Mouse (Mus musculus) forebrain, embryonic 14.5 days (tissue): ENCODE results near the gene Ift81. TPM values are rescaled to one million over a fixed set of nuclear protein-coding genes. Genes with fewer than 3 reads are reported as not detected.
A peak's percentile ranks its signal among the peaks of the same experiment; 100 is the strongest.

Experiments
- ATAC-seq: fragments of 200-750 bp; cut with Nextera tagmentation; 2 replicates; pipeline ENCODE4 v1.8.0; 2017; ENCODE audit warnings: mild to moderate bottlenecking, moderate library complexity
- DNase-seq: peaks from one replicate; pipeline ENCODE4 v3.0.0-alpha.2; 2015; ENCODE audit warnings: low spot score
- H3K27ac ChIP-seq: fragments of 300-500 bp; sonication (generic); 2 replicates; pipeline ENCODE4 v1.5.1; 2014; ENCODE audit warnings: low read depth, mild to moderate bottlenecking, control low read depth, low read length, moderate library complexity
- H3K27me3 ChIP-seq: fragments of 300-500 bp; sonication (generic); replicated peaks from 2 replicates; pipeline ENCODE4 v1.6.1; 2014; ENCODE audit warnings: low read length, control low read depth, mixed read lengths; ENCODE audit not compliant: control insufficient read depth, insufficient read depth
- H3K36me3 ChIP-seq: fragments of 300-500 bp; sonication (generic); 2 replicates; pipeline ENCODE4 v1.6.1; 2014; ENCODE audit warnings: low read length, control low read depth; ENCODE audit not compliant: control insufficient read depth, insufficient read depth
- H3K4me1 ChIP-seq: fragments of 300-500 bp; sonication (generic); 2 replicates; pipeline ENCODE4 v1.6.1; 2014; ENCODE audit warnings: antibody characterized with exemption, low read length, control low read depth; ENCODE audit not compliant: control insufficient read depth, insufficient read depth
- H3K4me2 ChIP-seq: fragments of 300-500 bp; sonication (generic); 2 replicates; pipeline ENCODE4 v1.6.1; 2014; ENCODE audit warnings: mild to moderate bottlenecking, control low read depth, low read length
- H3K4me3 ChIP-seq: fragments of 300-500 bp; sonication (generic); 2 replicates; pipeline ENCODE4 v1.5.1; 2014; ENCODE audit warnings: low read depth, low read length, control low read depth
- H3K9ac ChIP-seq: fragments of 300-500 bp; sonication (generic); 2 replicates; pipeline ENCODE4 v1.6.1; 2014; ENCODE audit warnings: mild to moderate bottlenecking, low read length, control low read depth, moderate library complexity
- H3K9me3 ChIP-seq: fragments of 300-500 bp; sonication (generic); replicated peaks from 2 replicates; pipeline ENCODE4 v1.6.1; 2016; ENCODE audit warnings: low read length, control low read depth, mixed read lengths; ENCODE audit not compliant: control insufficient read depth
- WGBS: fragments of 180-500 bp; shearing (Covaris S2); extraction: QIAGEN DNeasy Blood & Tissue Kit; methylation state at CpG from one replicate; pipeline ENCODE4 v1.1.7; 2014; 5-methylcytosine and 5-hydroxymethylcytosine counted together
- polyA plus RNA-seq: library from polyadenylated mRNA; unstranded; fragments of >200 nt; fragmentation: Nextera tagmentation; extraction: Ambion mirVana; gene quantifications from 2 replicates; pipeline ENCODE4 v1.2.1, GENCODE M21; 2014

Ift81 gene
- polyA plus RNA-seq, result 48.9 and 67.6 TPM in 2 replicates

DNA sequence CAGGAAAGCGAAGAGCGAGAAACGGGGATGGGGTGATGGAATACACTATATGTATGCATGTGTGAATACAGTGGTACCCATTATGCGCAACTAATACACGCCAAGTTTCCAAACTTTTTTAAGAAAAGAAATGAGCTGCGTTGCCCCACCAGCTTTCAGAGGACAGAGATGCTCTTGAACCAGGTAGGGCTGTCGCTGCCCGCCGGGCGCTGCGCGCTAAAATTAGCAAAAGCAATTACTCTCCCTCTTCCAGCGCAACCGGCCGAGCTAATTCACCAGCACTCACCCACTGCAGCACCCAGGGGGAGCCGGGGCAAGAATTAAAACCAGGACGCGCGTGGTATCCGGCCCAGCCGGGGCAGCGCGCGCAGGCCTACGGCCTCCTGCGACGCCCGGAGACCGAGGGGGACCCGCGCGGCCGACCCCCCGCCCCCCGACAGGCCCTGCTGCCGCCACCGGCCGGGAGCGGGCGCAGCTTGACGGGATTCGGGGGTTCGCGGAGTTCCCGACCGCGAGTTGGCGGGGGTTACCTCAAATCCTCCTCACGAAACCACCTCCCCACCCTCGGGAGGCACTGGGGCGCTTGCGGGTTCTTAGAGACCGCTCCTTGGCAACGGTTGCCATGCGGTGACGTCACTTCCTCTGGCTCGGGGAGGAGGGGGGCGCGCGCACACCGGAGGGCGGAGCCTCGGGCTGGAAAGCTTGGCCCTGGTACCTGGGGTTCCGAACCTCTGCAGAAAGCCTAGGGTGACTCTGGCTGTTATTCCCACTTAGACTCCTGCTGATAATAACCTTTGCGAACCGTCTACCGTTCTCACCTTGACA is at the start of gene Ift81:
Gene Ift81 (minus strand): TSS at position 611 of the 825 bp plus-strand sequence.
- Histone ChIP-seq H3K36me3 (peaks cover 10% of the 10 kb centered on the region), H3K27ac (peak within 1 kb of the TSS; percentile 89), H3K4me1 (no peaks in the 10 kb centered on the region), H3K27me3 (no peaks in the 10 kb centered on the region), H3K9ac (peak within 1 kb of the TSS; percentile 88), H3K4me3 (peak within 1 kb of the TSS; percentile 89), H3K4me2 (peak within 1 kb of the TSS; percentile 67), H3K9me3 (no peaks in the 10 kb centered on the region)
- ATAC-seq (peak; percentile 96), DNase-seq (peak; percentile 98)
- 1% methylated on average over 67 of the region's 67 CpGs for WGBS

DNA sequence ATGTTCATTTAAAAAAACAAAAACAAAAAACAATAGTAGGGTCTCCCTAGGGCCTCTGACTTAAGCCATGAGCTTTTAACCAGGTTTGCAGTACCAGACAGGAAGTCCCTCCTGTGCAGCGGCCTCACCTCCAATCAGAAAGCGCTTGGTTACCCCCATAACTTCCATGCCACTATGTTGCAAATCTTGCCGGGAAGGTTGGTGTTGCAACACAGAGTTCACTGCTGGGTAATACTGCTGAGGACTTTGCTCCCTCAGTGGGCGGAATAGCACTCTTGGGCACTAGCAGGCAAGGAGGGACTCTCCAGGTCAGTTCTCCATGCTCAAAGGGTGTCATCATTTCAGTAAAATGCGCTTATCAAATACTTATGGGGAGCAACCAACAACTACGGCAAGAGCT is 48.2 kb upstream of the Ift81 start:
- ATAC-seq, result no peak
- 93% methylated on average over 6 of the region's 6 CpGs for WGBS

DNA sequence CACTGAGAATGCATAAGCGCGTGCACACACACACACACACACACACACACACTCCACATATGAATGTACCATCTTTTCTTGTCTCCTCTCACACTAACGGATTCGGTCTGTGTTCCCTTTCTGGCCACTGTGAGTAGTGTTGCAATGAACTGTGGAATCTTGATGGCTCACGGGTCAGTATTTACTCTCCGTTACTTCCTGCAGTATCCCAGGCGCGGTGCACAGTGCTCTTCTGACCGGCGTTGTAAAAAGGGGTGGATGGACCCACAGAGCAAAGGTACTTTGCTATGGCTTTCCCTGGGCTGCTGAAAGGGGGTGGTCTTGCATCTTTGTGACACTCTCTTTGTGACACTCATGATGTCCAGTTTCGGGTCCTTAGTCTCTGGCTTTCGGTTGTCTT is 42.5 kb upstream of the Ift81 start:
- no peak for ATAC-seq
- H3K4me3 ChIP-seq, result no peak overlapping the region
- H3K27me3 ChIP-seq, result no peaks in the 10 kb centered on the region
- H3K36me3 ChIP-seq, result no peaks in the 10 kb centered on the region
- H3K4me2 ChIP-seq, result no peak overlapping the region
- 90% methylated on average over 12 of the region's 12 CpGs for WGBS
- no peaks in the 10 kb centered on the region for H3K9me3 ChIP-seq
- DNase-seq, result no peak
- peaks cover 14% of the 10 kb centered on the region for H3K4me1 ChIP-seq
- no peak overlapping the region for H3K9ac ChIP-seq
- no peak overlapping the region for H3K27ac ChIP-seq

More for the DNA sequence above, 48.2 kb upstream of the Ift81 start:
- Histone ChIP-seq H3K4me2 (no peak overlapping the region), H3K4me1 (no peaks in the 10 kb centered on the region), H3K4me3 (no peak overlapping the region), H3K27ac (no peak overlapping the region), H3K9me3 (no peaks in the 10 kb centered on the region), H3K9ac (no peak overlapping the region), H3K27me3 (no peaks in the 10 kb centered on the region), H3K36me3 (no peaks in the 10 kb centered on the region)
- no peak for DNase-seq

DNA sequence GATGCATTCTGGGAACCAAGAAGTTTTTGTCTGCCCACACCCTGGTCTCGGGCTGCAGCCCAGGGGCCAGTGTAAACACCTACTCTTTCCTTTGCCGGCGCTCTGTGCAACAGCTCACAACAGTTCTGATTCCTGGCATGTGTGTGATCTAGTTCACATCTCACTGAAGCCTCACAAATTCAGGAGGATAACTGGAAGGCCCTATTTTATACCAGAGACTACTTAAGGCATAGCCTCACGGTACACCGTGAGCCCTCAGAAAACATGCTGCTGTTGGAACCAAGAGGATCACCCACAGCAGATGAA is 39.9 kb upstream of the Ift81 start:
- no peak overlapping the region; the same call in 1 of the 2 replicates for H3K9ac ChIP-seq
- H3K4me1 ChIP-seq, result peaks cover 14% of the 10 kb centered on the region
- 0 out of 2 replicates have a peak, but pooled peaks have one; percentile 4 for ATAC-seq
- 37% methylated on average over 5 of the region's 5 CpGs for whole genome bisulfite sequencing
- H3K4me2 ChIP-seq, result no peak overlapping the region
- DNase-seq, result no peak
- no peak overlapping the region for H3K4me3 ChIP-seq
- H3K27me3 ChIP-seq, result no peaks in the 10 kb centered on the region
- H3K36me3 ChIP-seq, result no peaks in the 10 kb centered on the region
- H3K27ac ChIP-seq, result peak overlapping the region; percentile 44; the same call in 1 of the 2 replicates
- H3K9me3 ChIP-seq, result no peaks in the 10 kb centered on the region

DNA sequence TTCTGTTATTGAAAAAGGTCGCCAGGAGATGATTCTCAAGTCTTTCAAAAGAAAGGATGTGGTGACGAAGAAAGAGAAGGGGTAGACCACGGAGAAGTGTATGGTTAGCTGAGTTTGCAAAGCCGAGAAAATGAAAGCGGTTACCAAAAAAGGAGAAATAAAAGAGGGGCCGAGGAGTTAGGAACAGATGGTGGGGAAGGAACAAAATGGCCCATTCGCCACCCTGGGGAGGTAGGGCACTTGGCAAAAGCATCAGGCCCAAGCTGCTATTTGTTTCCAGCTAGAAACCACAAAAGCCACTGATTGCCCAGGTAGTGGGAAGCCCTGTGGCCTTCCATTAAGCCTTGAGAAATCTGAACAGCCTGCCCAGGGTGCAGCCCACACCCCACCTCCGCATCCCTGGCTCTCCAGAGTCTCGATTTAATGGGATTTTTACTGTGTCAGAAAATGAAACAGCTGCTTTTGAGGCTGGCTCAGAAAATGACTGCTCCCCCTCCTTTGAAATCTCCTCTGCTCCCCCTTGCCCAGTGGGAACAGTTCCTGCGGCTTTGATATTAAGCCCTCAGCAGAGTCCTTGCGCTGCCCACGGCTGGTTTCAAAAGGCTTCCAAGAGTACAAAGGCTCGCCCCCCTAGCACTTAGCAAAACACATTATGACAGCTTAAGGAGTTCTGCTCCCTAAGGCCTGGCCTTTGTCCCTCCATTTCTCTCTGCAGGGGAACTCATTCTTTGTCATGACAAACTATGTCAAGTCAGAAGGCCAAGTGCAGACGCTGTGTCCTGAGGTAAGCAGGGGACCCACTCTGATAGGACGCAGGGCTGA is 39.3 kb upstream of the Ift81 start:
- Histone ChIP-seq H3K9me3 (no peaks in the 10 kb centered on the region), H3K4me2 (peak overlapping the region; percentile 6; the same call in 1 of the 2 replicates), H3K9ac (no peak overlapping the region), H3K36me3 (no peaks in the 10 kb centered on the region), H3K27ac (peak overlapping the region; percentile 44), H3K4me1 (peaks cover 14% of the 10 kb centered on the region), H3K27me3 (no peaks in the 10 kb centered on the region), H3K4me3 (no peak overlapping the region)
- ATAC-seq (peak; percentile 86), DNase-seq (peak; percentile 73)
- WGBS, result 12% methylated on average over 15 of the region's 15 CpGs

DNA sequence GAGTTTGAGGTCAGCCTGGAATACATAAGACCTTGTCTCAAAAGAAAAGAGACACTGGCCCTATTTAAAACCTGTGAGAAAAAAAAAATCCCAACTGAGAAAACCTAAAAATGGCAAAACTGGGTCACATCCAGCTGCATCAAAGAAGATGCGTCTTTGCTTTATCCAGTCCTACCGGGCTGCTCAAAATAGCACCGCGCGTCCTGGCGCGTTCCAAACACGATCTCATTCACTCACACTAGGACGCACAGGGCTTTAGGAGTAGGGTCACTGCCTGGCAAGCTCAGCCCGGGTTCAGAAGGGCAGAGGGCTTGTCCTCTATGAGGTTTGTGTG is 38.8 kb upstream of the Ift81 start:
- DNase-seq (peak; percentile 37), ATAC-seq (peak; percentile 43; the same call in 1 of the 2 replicates)
- Histone ChIP-seq H3K4me1 (peaks cover 14% of the 10 kb centered on the region), H3K27ac (peak overlapping the region; percentile 48), H3K4me3 (no peak overlapping the region), H3K36me3 (no peaks in the 10 kb centered on the region), H3K9ac (no peak overlapping the region), H3K9me3 (no peaks in the 10 kb centered on the region), H3K27me3 (no peaks in the 10 kb centered on the region), H3K4me2 (peak overlapping the region; percentile 6; the same call in 1 of the 2 replicates)
- 36% methylated on average over 10 of the region's 10 CpGs for WGBS

DNA sequence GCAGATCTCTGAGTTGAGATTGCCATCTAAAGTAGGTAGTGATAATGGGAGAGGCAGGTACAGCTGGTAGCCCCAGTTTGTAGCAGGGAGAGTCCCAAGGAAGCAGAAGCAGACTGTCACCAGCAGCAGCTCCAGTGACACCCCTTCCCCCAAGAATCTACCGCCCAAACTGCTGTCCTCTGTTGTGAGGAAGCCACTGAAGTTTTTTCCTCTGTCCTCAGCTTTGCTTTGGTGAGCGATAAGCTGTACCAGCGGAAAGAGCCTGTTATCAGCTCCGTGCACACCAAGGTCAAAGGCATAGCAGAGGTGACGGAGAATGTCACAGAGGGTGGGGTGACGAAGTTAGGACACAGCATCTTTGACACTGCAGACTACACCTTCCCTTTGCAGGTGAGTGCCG is 38.2 kb upstream of the Ift81 start:
- H3K4me1 ChIP-seq, result peaks cover 14% of the 10 kb centered on the region
- ATAC-seq (no peak), DNase-seq (no peak)
- no peak overlapping the region for H3K4me3 ChIP-seq
- H3K9me3 ChIP-seq, result no peaks in the 10 kb centered on the region
- 86% methylated on average over 7 of the region's 7 CpGs for WGBS
- H3K4me2 ChIP-seq, result no peak overlapping the region
- 0 out of 2 replicates have a peak overlapping the region, but pooled peaks have one; percentile 8 for H3K9ac ChIP-seq
- no peaks in the 10 kb centered on the region for H3K36me3 ChIP-seq
- no peaks in the 10 kb centered on the region for H3K27me3 ChIP-seq
- H3K27ac ChIP-seq, result peak overlapping the region; percentile 48; the same call in 1 of the 2 replicates

DNA sequence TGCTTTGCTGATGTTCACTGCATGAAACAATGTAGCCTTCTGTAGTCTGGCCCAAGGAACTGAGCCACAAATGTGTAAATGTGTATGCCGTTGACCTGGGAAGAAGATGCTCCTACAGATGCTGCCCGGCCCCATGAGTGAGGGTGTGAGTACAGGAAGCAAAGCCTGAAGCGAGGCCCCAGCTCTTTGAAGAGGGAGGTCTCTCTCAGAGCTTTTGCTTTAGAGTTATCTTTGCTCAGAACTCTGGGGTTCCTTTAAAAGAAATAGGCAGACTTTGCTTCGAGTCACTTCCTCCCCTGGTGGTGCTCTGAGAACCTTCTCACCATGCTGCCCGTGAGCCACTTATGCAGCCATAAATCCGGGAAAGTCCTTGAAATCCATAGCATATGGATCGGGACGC is 35.8 kb upstream of the Ift81 start:
- H3K4me2 ChIP-seq, result no peak overlapping the region
- WGBS, result 91% methylated on average over 8 of the region's 8 CpGs
- ATAC-seq (no peak), DNase-seq (no peak)
- H3K9ac ChIP-seq, result no peak overlapping the region
- H3K4me1 ChIP-seq, result peaks cover 14% of the 10 kb centered on the region
- no peak overlapping the region for H3K27ac ChIP-seq
- no peak overlapping the region for H3K4me3 ChIP-seq
- no peaks in the 10 kb centered on the region for H3K27me3 ChIP-seq
- H3K9me3 ChIP-seq, result no peaks in the 10 kb centered on the region
- H3K36me3 ChIP-seq, result no peaks in the 10 kb centered on the region
